Mouse (Mus musculus) testis, adult 2 months (tissue): ENCODE measurements around the gene Surf6. TPM values are rescaled to one million over a fixed set of nuclear protein-coding genes. Genes with fewer than 3 reads are reported as not detected.
A peak's percentile ranks its signal among the peaks of the same experiment; 100 is the strongest.

ENCODE experiments used
- H3K27ac ChIP-seq: fragments of 200-500 bp; 2 replicates; pipeline ENCODE4 v1.5.1; 2012; ENCODE audit warnings: low read depth, low read length; ENCODE audit not compliant: control insufficient read depth, insufficient read depth
- H3K27me3 ChIP-seq: fragments of 200-500 bp; 2 replicates; pipeline ENCODE4 v1.6.1; 2012; ENCODE audit warnings: mild to moderate bottlenecking, low read length, moderate library complexity; ENCODE audit not compliant: control insufficient read depth, insufficient read depth
- H3K36me3 ChIP-seq: fragments of 200-500 bp; 2 replicates; pipeline ENCODE4 v1.6.1; 2012; ENCODE audit warnings: mild to moderate bottlenecking, low read length; ENCODE audit not compliant: control insufficient read depth, insufficient read depth
- H3K4me1 ChIP-seq: fragments of 200-500 bp; 2 replicates; pipeline ENCODE4 v1.6.1; 2012; ENCODE audit warnings: low read length; ENCODE audit not compliant: control insufficient read depth, insufficient read depth
- H3K4me3 ChIP-seq: fragments of 200-500 bp; 2 replicates; pipeline ENCODE4 v1.5.1; 2012; ENCODE audit warnings: low read depth, mild to moderate bottlenecking, low read length, moderate library complexity, mixed read lengths; ENCODE audit not compliant: control insufficient read depth
- CTCF ChIP-seq: fragments of 200-500 bp; IDR thresholded peaks from 2 replicates; pipeline ENCODE4 v1.5.1; 2012; ENCODE audit warnings: low read depth, mild to moderate bottlenecking, inconsistent platforms, low read length, moderate library complexity; ENCODE audit not compliant: control insufficient read depth, insufficient read depth, insufficient replicate concordance
- POLR2A ChIP-seq: fragments of 200-500 bp; IDR thresholded peaks from 2 replicates; pipeline ENCODE4 v1.6.1; 2012; ENCODE audit warnings: low read depth, mild to moderate bottlenecking, inconsistent platforms, low read length, moderate library complexity; ENCODE audit not compliant: control insufficient read depth
- polyA plus RNA-seq: library from polyadenylated mRNA; depleted of rRNA; stranded (reverse); fragments of >200 nt; gene quantifications from 2 replicates; pipeline ENCODE4 v1.2.3, GENCODE M21; 2012

Gene Surf6
- polyA plus RNA-seq, 1 experiment: 5.8 TPM

DNA sequence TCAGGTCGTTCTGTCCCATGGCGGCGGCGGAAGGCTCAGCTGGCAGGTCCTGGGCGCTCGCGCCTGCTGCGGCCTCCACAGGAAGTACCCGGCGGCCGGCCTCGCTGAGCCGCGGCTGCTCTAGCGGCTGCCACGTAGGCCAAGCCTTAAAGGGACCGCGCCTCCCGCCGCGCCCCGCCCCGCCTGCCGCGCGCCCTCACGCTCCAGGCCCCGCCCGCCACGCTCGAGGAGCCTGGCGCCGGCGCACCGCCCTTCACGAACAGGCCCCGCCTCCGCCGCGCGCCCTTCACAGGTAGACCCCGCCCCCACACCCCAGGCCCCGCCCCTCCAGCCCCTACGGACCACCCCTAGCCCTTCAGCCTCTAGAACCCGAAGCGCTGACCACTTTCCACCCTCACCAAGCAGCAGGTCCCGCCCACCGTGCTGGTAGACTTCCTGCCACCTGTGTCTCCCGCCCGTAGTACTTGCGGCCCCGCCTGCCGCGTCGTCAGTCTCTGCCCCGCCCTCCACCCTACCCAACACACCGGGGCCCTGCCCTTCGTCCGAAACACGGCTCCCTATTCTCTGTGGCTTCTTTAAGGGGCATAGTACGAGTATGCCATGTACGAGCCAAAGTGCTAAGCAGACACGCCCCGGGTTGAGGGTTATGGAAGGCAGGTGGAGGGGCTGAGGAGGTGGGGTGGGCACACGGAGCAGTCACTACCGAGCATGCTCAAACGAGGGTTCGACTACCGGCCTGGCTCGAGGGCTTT, 30.8 kb upstream of the Surf6 start, which contains the start of the genes Surf4 and Stkld1:
Gene Surf4, minus strand, starts transcription at position 625 of the 752 bp plus-strand sequence.
Gene Stkld1, plus strand, starts transcription at position 744 of the 752 bp plus-strand sequence.
- TF ChIP-seq CTCF: no peak
- peak; percentile 74 for TF ChIP-seq POLR2A
- Histone ChIP-seq H3K36me3 (no peaks in the 10 kb centered on the region; the same call in 1 of the 2 replicates), H3K27me3 (no peaks in the 10 kb centered on the region), H3K4me1 (peaks cover 17% of the 10 kb centered on the region), H3K27ac (peak within 1 kb of the TSS; percentile 96), H3K4me3 (peak within 1 kb of the TSS; percentile 98)

GRCm38 (mm10) chr2:26932473-26933303, 30.0 kb upstream of the Surf6 start:
- Histone ChIP-seq H3K4me1 (peaks cover 18% of the 10 kb centered on the region), H3K4me3 (peak overlapping the region; percentile 95), H3K36me3 (no peaks in the 10 kb centered on the region; the same call in 1 of the 2 replicates), H3K27me3 (no peaks in the 10 kb centered on the region), H3K27ac (peak overlapping the region; percentile 90)
- no peak for TF ChIP-seq CTCF
- no peak for TF ChIP-seq POLR2A

GRCm38 (mm10) chr2:26930390-26930789, 27.7 kb upstream of the Surf6 start:
- H3K4me1 ChIP-seq: peaks cover 18% of the 10 kb centered on the region
- H3K36me3 ChIP-seq: peaks cover 2% of the 10 kb centered on the region; the same call in 1 of the 2 replicates
- H3K27me3 ChIP-seq: no peaks in the 10 kb centered on the region
- TF ChIP-seq CTCF (no peak), POLR2A (no peak)
- no peak overlapping the region for H3K4me3 ChIP-seq
- H3K27ac ChIP-seq: no peak overlapping the region

GRCm38 (mm10) chr2:26927745-26928476, 25.2 kb upstream of the Surf6 start:
- peaks cover 2% of the 10 kb centered on the region; the same call in 1 of the 2 replicates for H3K36me3 ChIP-seq
- H3K27me3 ChIP-seq: no peaks in the 10 kb centered on the region
- no peak overlapping the region for H3K4me3 ChIP-seq
- TF ChIP-seq POLR2A (no peak), CTCF (no peak)
- H3K4me1 ChIP-seq: peaks cover 16% of the 10 kb centered on the region
- H3K27ac ChIP-seq: no peak overlapping the region

DNA sequence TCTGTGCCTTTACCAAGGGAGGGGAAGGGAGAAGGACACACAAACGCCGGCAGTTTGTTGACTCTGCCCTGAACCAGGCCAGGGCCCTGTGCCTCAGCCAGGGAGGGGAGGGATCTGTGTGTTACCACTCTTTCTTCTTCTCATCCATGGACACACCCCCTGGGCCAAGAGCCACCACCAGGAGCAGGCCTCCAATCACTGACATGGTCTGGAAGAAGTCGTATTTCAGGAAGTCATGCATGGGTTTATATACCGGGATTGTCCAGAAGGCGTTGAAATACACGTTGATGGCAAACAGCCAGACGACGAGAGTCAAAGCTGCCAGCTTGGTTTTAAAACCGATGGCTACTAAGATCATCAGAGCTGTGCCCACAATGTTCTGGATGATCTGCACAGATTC, 19.1 kb upstream of the Surf6 start:
- Histone ChIP-seq H3K27me3 (no peaks in the 10 kb centered on the region), H3K4me1 (peaks cover 3% of the 10 kb centered on the region), H3K4me3 (no peak overlapping the region), H3K36me3 (peaks cover 2% of the 10 kb centered on the region), H3K27ac (no peak overlapping the region)
- TF ChIP-seq CTCF (no peak), POLR2A (no peak)

- H3K4me3 ChIP-seq: no peak overlapping the region
- no peak for TF ChIP-seq POLR2A
- H3K4me1 ChIP-seq: peaks cover 8% of the 10 kb centered on the region
- no peak overlapping the region for H3K27ac ChIP-seq
- no peaks in the 10 kb centered on the region for H3K27me3 ChIP-seq
- H3K36me3 ChIP-seq: no peaks in the 10 kb centered on the region; the same call in none of the 2 replicates
Measured at GRCm38 (mm10) chr2:26920190-26920855, 17.6 kb upstream of the Surf6 start.
